In genomic region chr4:53439636-53440009, GRCm38 (mm10) we compare ENCODE assay signal across 8 mouse cellular contexts. TPM values are rescaled to one million over a fixed set of nuclear protein-coding genes. Genes with fewer than 3 reads are reported as not detected.
A peak's percentile ranks its signal among the peaks of the same experiment; 100 is the strongest.
DNase-seq lines count a peak whose midpoint lies in the region; ATAC-seq and TF ChIP-seq lines count a peak whose summit lies in the region.

No protein-coding gene starts in this region.

- 18% methylated on average over 9 of the region's 9 CpGs for WGBS in heart, postnatal 0 days
- WGBS in bone marrow, adult 2 months, result 14% methylated on average over 9 of the region's 9 CpGs
- WGBS in hindbrain, embryonic 14.5 days, result 23% methylated on average over 8 of the region's 9 CpGs
- WGBS in midbrain, embryonic 13.5 days, result 24% methylated on average over 9 of the region's 9 CpGs

- TF ChIP-seq POLR2A in bone marrow, adult 2 months (IDR thresholded peaks at IDR 0.05; ENCODE audit: borderline replicate concordance, control insufficient read depth, low read depth, low read length), result no peak

- TF ChIP-seq EP300 in heart, postnatal 0 days (IDR thresholded peaks at IDR 0.05; ENCODE audit: low read depth), result no peak

- DNase-seq in heart, postnatal 0 days (ENCODE audit: low spot score), result no peak
- DNase-seq in heart, postnatal 4 days, result no peak
- no peak for DNase-seq in hindbrain, embryonic 14.5 days (ENCODE audit: low spot score)
- DNase-seq in right cerebral cortex, postnatal 25 days, result no peak
- no peak for DNase-seq in gastrocnemius, adult 8-10 months (ENCODE audit: low spot score in 2 of 2)
- DNase-seq in left cerebral cortex, adult 9 months (ENCODE audit: low spot score in 2 of 2), result no peak

- H3K4me2 ChIP-seq in heart, postnatal 0 days (ENCODE audit: low read depth, low read length), result peak overlapping the region; percentile 99
- peak overlapping the region; percentile 98 for H3K4me2 ChIP-seq in hindbrain, embryonic 14.5 days (replicated peaks)
- peak overlapping the region; percentile 98 for H3K4me2 ChIP-seq in midbrain, embryonic 13.5 days (replicated peaks)

- peak overlapping the region; percentile 82 for H3K4me3 ChIP-seq in heart, postnatal 0 days (ENCODE audit: low read depth, low read length)
- H3K4me3 ChIP-seq in bone marrow, adult 2 months (replicated peaks; ENCODE audit: control insufficient read depth, low read depth, low read length), result peak overlapping the region; percentile 81
- H3K4me3 ChIP-seq in hindbrain, embryonic 14.5 days (replicated peaks; ENCODE audit: low read length), result peak overlapping the region; percentile 85
- H3K4me3 ChIP-seq in midbrain, embryonic 13.5 days (replicated peaks), result peak overlapping the region; percentile 89

- peaks cover 11% of the 10 kb centered on the region for H3K4me1 ChIP-seq in heart, postnatal 0 days (ENCODE audit: control insufficient read depth, insufficient read depth)
- H3K4me1 ChIP-seq in bone marrow, adult 2 months (ENCODE audit: control insufficient read depth, insufficient read depth, low read length), result peaks cover 1% of the 10 kb centered on the region; the same call in 1 of the 2 replicates
- H3K4me1 ChIP-seq in hindbrain, embryonic 14.5 days (replicated peaks; ENCODE audit: control insufficient read depth, insufficient read depth, low read length), result peaks cover 16% of the 10 kb centered on the region
- peaks cover 26% of the 10 kb centered on the region for H3K4me1 ChIP-seq in midbrain, embryonic 13.5 days (replicated peaks)

- no peaks in the 10 kb centered on the region for H3K27me3 ChIP-seq in heart, postnatal 0 days (ENCODE audit: control insufficient read depth, insufficient read depth, low read length)
- H3K27me3 ChIP-seq in hindbrain, embryonic 14.5 days (ENCODE audit: control insufficient read depth, insufficient read depth, low read length), result no peaks in the 10 kb centered on the region
- H3K27me3 ChIP-seq in midbrain, embryonic 13.5 days, result peaks cover 12% of the 10 kb centered on the region

- H3K9me3 ChIP-seq in heart, postnatal 0 days (replicated peaks; ENCODE audit: control insufficient read depth, low read length), result no peaks in the 10 kb centered on the region
- H3K9me3 ChIP-seq in hindbrain, embryonic 14.5 days (ENCODE audit: control insufficient read depth, low read length), result no peaks in the 10 kb centered on the region
- H3K9me3 ChIP-seq in midbrain, embryonic 13.5 days, result no peaks in the 10 kb centered on the region

- peak overlapping the region; percentile 93 for H3K27ac ChIP-seq in heart, postnatal 0 days (ENCODE audit: low read depth)
- peak overlapping the region; percentile 97 for H3K27ac ChIP-seq in bone marrow, adult 2 months (ENCODE audit: control insufficient read depth, insufficient read depth, low read depth, low read length, poor library complexity)
- peak overlapping the region; percentile 86 for H3K27ac ChIP-seq in hindbrain, embryonic 14.5 days
- peak overlapping the region; percentile 82 for H3K27ac ChIP-seq in midbrain, embryonic 13.5 days

- TF ChIP-seq CTCF in heart, postnatal 0 days (IDR thresholded peaks at IDR 0.05; ENCODE audit: low read depth), result no peak
- TF ChIP-seq CTCF in bone marrow, adult 2 months (IDR thresholded peaks at IDR 0.05; ENCODE audit: control insufficient read depth, insufficient read depth, low read length), result no peak

- peak overlapping the region; percentile 85 for H3K9ac ChIP-seq in heart, postnatal 0 days (replicated peaks; ENCODE audit: low read depth, low read length)
- H3K9ac ChIP-seq in hindbrain, embryonic 14.5 days, result peak overlapping the region; percentile 81
- H3K9ac ChIP-seq in midbrain, embryonic 13.5 days (replicated peaks), result peak overlapping the region; percentile 84

- no peak for ATAC-seq in heart, postnatal 0 days (ENCODE audit: insufficient read depth, low read depth)
- no peak for ATAC-seq in hindbrain, embryonic 14.5 days (ENCODE audit: low FRiP score)
- ATAC-seq in midbrain, embryonic 13.5 days, result no peak; the same call in 1 of the 2 replicates

- H3K36me3 ChIP-seq in heart, postnatal 0 days (replicated peaks; ENCODE audit: control insufficient read depth, insufficient read depth, low read length), result no peaks in the 10 kb centered on the region
- no peaks in the 10 kb centered on the region for H3K36me3 ChIP-seq in hindbrain, embryonic 14.5 days (replicated peaks; ENCODE audit: control insufficient read depth, insufficient read depth)
- H3K36me3 ChIP-seq in midbrain, embryonic 13.5 days, result no peaks in the 10 kb centered on the region

RNA-seq across cellular contexts. Expression of gene Slc44a1, which starts 0.6 kb away (rescaled TPM):
- total RNA-seq in heart, postnatal 0 days (2014; rRNA removed; ENCODE audit: low replicate concordance), result 34.4 and 37.1 TPM in 2 replicates
- polyA plus RNA-seq in heart, postnatal 0 days (2015; fragmentation: Nextera tagmentation; extraction: Ambion mirVana), result 15.4 and 15.7 TPM in 2 replicates
- 10 to 100 TPM; 40.9 to 43.2 TPM for total RNA-seq in heart, postnatal 4 days (2021)
- 6.8 and 10.2 TPM in 2 replicates for polyA plus RNA-seq in bone marrow, adult 2 months (2011; ENCODE audit: insufficient read depth, insufficient read length, low replicate concordance, missing spikeins)
- polyA plus RNA-seq in hindbrain, embryonic 14.5 days (2014; fragmentation: Nextera tagmentation; extraction: Ambion mirVana), result 16.6 and 17.7 TPM in 2 replicates
- polyA plus RNA-seq in midbrain, embryonic 13.5 days (2015; fragmentation: Nextera tagmentation; extraction: Ambion mirVana), result 7.9 and 11.6 TPM in 2 replicates
- total RNA-seq in gastrocnemius, adult 8-10 months (2022), result 10 to 100 TPM; 14.7 to 21.4 (median 18.0) TPM
